Comparison of ENCODE assay signal across 8 mouse cellular contexts in genomic region chr7:45475291-45475969, GRCm38 (mm10). TPM values are rescaled to one million over a fixed set of nuclear protein-coding genes. Genes with fewer than 3 reads are reported as not detected.
DNase-seq lines count a peak whose midpoint lies in the region.

No protein-coding gene starts in this region.

- DNase-seq in heart, embryonic 10.5 days (ENCODE audit: low spot score): no peak
- no peak for DNase-seq in heart, adult 18-20 months
- DNase-seq in brain, adult 2 months (ENCODE audit: low read depth, low spot score): peak; percentile 82
- DNase-seq in kidney, adult 11 months: peak; percentile 61
- DNase-seq in lung, postnatal 10 days: peak; percentile 64
- DNase-seq in spleen, postnatal 4 days (ENCODE audit: low spot score in 2 of 2): no peak
- no peak for DNase-seq in urinary bladder, postnatal 36 days (ENCODE audit: low spot score in 2 of 2)
- no peak for DNase-seq in left cerebral cortex, postnatal 14 days (ENCODE audit: low spot score in 2 of 2)

- no peaks in the 10 kb centered on the region for H3K4me1 ChIP-seq in heart, embryonic 10.5 days

- WGBS in heart, embryonic 10.5 days: 61% methylated on average over 16 of the region's 16 CpGs

- H3K27me3 ChIP-seq in heart, embryonic 10.5 days (ENCODE audit: insufficient read depth, poor library complexity, severe bottlenecking): no peaks in the 10 kb centered on the region

- peaks cover 9% of the 10 kb centered on the region for H3K36me3 ChIP-seq in heart, embryonic 10.5 days

- intact Hi-C loops in left cerebral cortex, postnatal 14 days (cut with DNase I): no loop called here

- peak overlapping the region; percentile 80 for H3K27ac ChIP-seq in heart, embryonic 10.5 days

- H3K4me3 ChIP-seq in heart, embryonic 10.5 days: peak overlapping the region; percentile 49

- no peaks in the 10 kb centered on the region for H3K9me3 ChIP-seq in heart, embryonic 10.5 days

RNA-seq across cellular contexts. Expression of gene Tulp2, which starts 6.2 kb away (rescaled TPM):
- 2.6 and 2.9 TPM in 2 replicates for polyA plus RNA-seq in heart, embryonic 10.5 days (2016; fragmentation: Nextera tagmentation; extraction: Ambion mirVana)
- total RNA-seq in heart, adult 18-20 months (2021): not detected
- total RNA-seq in left cerebral cortex, postnatal 14 days (2021): not detected

RNA-seq across cellular contexts. Expression of gene Bax, which starts 8.7 kb away (rescaled TPM):
- polyA plus RNA-seq in heart, embryonic 10.5 days (2016; fragmentation: Nextera tagmentation; extraction: Ambion mirVana): 187 and 244 TPM in 2 replicates
- 10 to 100 TPM; 23.4 to 24.1 TPM for total RNA-seq in heart, adult 18-20 months (2021)
- 10 to 100 TPM; 75.0 to 81.0 TPM for total RNA-seq in left cerebral cortex, postnatal 14 days (2021)

RNA-seq across cellular contexts. Expression of gene Gm45808, which starts 11.2 kb away (rescaled TPM):
- not detected in 2 replicates for polyA plus RNA-seq in heart, embryonic 10.5 days (2016; fragmentation: Nextera tagmentation; extraction: Ambion mirVana)
- total RNA-seq in heart, adult 18-20 months (2021): 10 to 100 TPM in 1 of 2 experiments, 1 to 10 TPM in 1; 8.7 to 12.3 TPM
- total RNA-seq in left cerebral cortex, postnatal 14 days (2021): 1 to 10 TPM in 1 of 2 experiments, under 1 TPM in 1; 0.88 to 1.7 TPM

RNA-seq across cellular contexts. Expression of gene Dhdh, which starts 13.2 kb away (rescaled TPM):
- polyA plus RNA-seq in heart, embryonic 10.5 days (2016; fragmentation: Nextera tagmentation; extraction: Ambion mirVana): 5.8 and 6.1 TPM in 2 replicates
- 10 to 100 TPM in 1 of 2 experiments, 1 to 10 TPM in 1; 7.9 to 13.1 TPM for total RNA-seq in heart, adult 18-20 months (2021)
- total RNA-seq in left cerebral cortex, postnatal 14 days (2021): 1 to 10 TPM; 2.8 to 2.9 TPM

RNA-seq across cellular contexts. Expression of gene Ftl1, which starts 15.7 kb away (rescaled TPM):
- 4,578 and 4,939 TPM in 2 replicates for polyA plus RNA-seq in heart, embryonic 10.5 days (2016; fragmentation: Nextera tagmentation; extraction: Ambion mirVana)
- total RNA-seq in heart, adult 18-20 months (2021): 100 to 1,000 TPM; 287 to 382 TPM
- 100 to 1,000 TPM; 287 to 302 TPM for total RNA-seq in left cerebral cortex, postnatal 14 days (2021)

Comparison
In these comparisons a context has a peak if more than half of its experiments do, and no peak if none do; other contexts are left out.
1. DNase-seq: peak in brain, adult 2 months (single experiment), kidney, adult 11 months (single experiment) and lung, postnatal 10 days (single experiment); none in heart, embryonic 10.5 days (single experiment), heart, adult 18-20 months (0 of 2), spleen, postnatal 4 days (0 of 2), urinary bladder, postnatal 36 days (0 of 2) and left cerebral cortex, postnatal 14 days (0 of 2).